8 mouse cellular contexts compared by ENCODE assay signal in genomic region chr5:113079783-113080182, GRCm38 (mm10). TPM values are rescaled to one million over a fixed set of nuclear protein-coding genes. Genes with fewer than 3 reads are reported as not detected.
DNase-seq lines count a peak whose midpoint lies in the region; ATAC-seq and TF ChIP-seq lines count a peak whose summit lies in the region.

No protein-coding gene starts in this region.

- no peak overlapping the region for H3K9ac ChIP-seq in heart, embryonic 16.5 days (ENCODE audit: low read length)

- no peak overlapping the region for H3K4me3 ChIP-seq in kidney, adult 2 months (ENCODE audit: insufficient read depth, low read depth, low read length)
- no peak overlapping the region for H3K4me3 ChIP-seq in cortical plate, adult 2 months (ENCODE audit: insufficient read depth, low read length)
- no peak overlapping the region for H3K4me3 ChIP-seq in heart, embryonic 16.5 days (ENCODE audit: low read length)

- no peak for DNase-seq in kidney, adult 2 months
- no peak for DNase-seq in kidney, postnatal 25 days
- DNase-seq in ES-CJ7 (ENCODE audit: low read depth, low spot score), result peak; percentile 62
- peak; percentile 59 for DNase-seq in lung, postnatal 10 days
- peak; percentile 41 for DNase-seq in thymus, postnatal 14 days
- DNase-seq in urinary bladder, postnatal 36 days (ENCODE audit: low spot score in 2 of 2), result no peak

- H3K4me2 ChIP-seq in heart, embryonic 16.5 days (ENCODE audit: low read depth, low read length), result peak overlapping the region; percentile 34; the same call in 1 of the 2 replicates

- no peak overlapping the region for H3K27ac ChIP-seq in kidney, adult 2 months (ENCODE audit: insufficient read depth, low read depth, low read length)
- no peak overlapping the region for H3K27ac ChIP-seq in cortical plate, adult 2 months (ENCODE audit: insufficient read depth, low read length)
- H3K27ac ChIP-seq in heart, embryonic 16.5 days (ENCODE audit: low read length), result no peak overlapping the region

- no peaks in the 10 kb centered on the region for H3K27me3 ChIP-seq in kidney, adult 2 months (replicated peaks; ENCODE audit: control insufficient read depth, insufficient read depth, low read length)
- peaks cover 4% of the 10 kb centered on the region for H3K27me3 ChIP-seq in heart, embryonic 16.5 days (ENCODE audit: control insufficient read depth, insufficient read depth, low read length)

- 26% methylated on average over 21 of the region's 21 CpGs for WGBS in kidney, adult 2 months
- 21% methylated on average over 21 of the region's 21 CpGs for WGBS in heart, embryonic 16.5 days

- H3K36me3 ChIP-seq in kidney, adult 2 months (ENCODE audit: control insufficient read depth, insufficient read depth, low read length), result no peaks in the 10 kb centered on the region
- no peaks in the 10 kb centered on the region for H3K36me3 ChIP-seq in heart, embryonic 16.5 days (ENCODE audit: control insufficient read depth, insufficient read depth)

- ATAC-seq in heart, embryonic 16.5 days (replicated peaks; ENCODE audit: extremely low read depth, insufficient read depth, low FRiP score), result no peak

- peak; percentile 49 for TF ChIP-seq CTCF in kidney, adult 2 months (conservative IDR thresholded peaks at IDR 0.05; ENCODE audit: insufficient read depth, insufficient read length, low read depth, low read length)
- peak; percentile 64 for TF ChIP-seq CTCF in cortical plate, adult 2 months (IDR thresholded peaks at IDR 0.05; ENCODE audit: extremely low read depth, insufficient read depth, low read length)

- TF ChIP-seq POLR2A in kidney, adult 2 months (IDR thresholded peaks at IDR 0.05; ENCODE audit: low read depth, low read length), result no peak
- no peak for TF ChIP-seq POLR2A in cortical plate, adult 2 months (IDR thresholded peaks at IDR 0.05; ENCODE audit: extremely low read depth, insufficient read depth, low read length)

- 0 out of 2 replicates have a peak, but pooled peaks cover 4% of the 10 kb centered on the region for H3K9me3 ChIP-seq in heart, embryonic 16.5 days (replicated peaks; ENCODE audit: control insufficient read depth, low read length)

- no peaks in the 10 kb centered on the region for H3K4me1 ChIP-seq in kidney, adult 2 months (ENCODE audit: control insufficient read depth, insufficient read depth, low read length)
- peaks cover 5% of the 10 kb centered on the region; the same call in 1 of the 2 replicates for H3K4me1 ChIP-seq in cortical plate, adult 2 months (ENCODE audit: control insufficient read depth, insufficient read depth, low read length)
- peaks cover 19% of the 10 kb centered on the region for H3K4me1 ChIP-seq in heart, embryonic 16.5 days (ENCODE audit: control insufficient read depth, insufficient read depth, low read length)

RNA-seq across cellular contexts. Expression of gene Crybb3, which starts 1.6 kb away (rescaled TPM):
- 1.5 and 2.8 TPM in 2 replicates for polyA plus RNA-seq in kidney, adult 2 months (2012; rRNA removed)
- 4.6 and 5.7 TPM in 2 replicates for polyA plus RNA-seq in cortical plate, adult 2 months (2012; rRNA removed)
- polyA plus RNA-seq in heart, embryonic 16.5 days (2015; fragmentation: Nextera tagmentation; extraction: Ambion mirVana), result 0.91 and 1.1 TPM in 2 replicates

RNA-seq across cellular contexts. Expression of gene Crybb2, which starts 9.9 kb away (rescaled TPM):
- polyA plus RNA-seq in kidney, adult 2 months (2012; rRNA removed), result not detected in 2 replicates
- not detected in 2 replicates for polyA plus RNA-seq in cortical plate, adult 2 months (2012; rRNA removed)
- polyA plus RNA-seq in heart, embryonic 16.5 days (2015; fragmentation: Nextera tagmentation; extraction: Ambion mirVana), result not detected in 2 replicates

Comparison
In these comparisons a context has a peak if more than half of its experiments do, and no peak if none do; other contexts are left out.
1. DNase-seq: peak in ES-CJ7 (single experiment), lung, postnatal 10 days (single experiment) and thymus, postnatal 14 days (single experiment); none in kidney, adult 2 months (single experiment), kidney, postnatal 25 days (0 of 2) and urinary bladder, postnatal 36 days (0 of 2).